Mouse (Mus musculus): Measurements from ENCODE around the gene Pnpo.

DNA sequence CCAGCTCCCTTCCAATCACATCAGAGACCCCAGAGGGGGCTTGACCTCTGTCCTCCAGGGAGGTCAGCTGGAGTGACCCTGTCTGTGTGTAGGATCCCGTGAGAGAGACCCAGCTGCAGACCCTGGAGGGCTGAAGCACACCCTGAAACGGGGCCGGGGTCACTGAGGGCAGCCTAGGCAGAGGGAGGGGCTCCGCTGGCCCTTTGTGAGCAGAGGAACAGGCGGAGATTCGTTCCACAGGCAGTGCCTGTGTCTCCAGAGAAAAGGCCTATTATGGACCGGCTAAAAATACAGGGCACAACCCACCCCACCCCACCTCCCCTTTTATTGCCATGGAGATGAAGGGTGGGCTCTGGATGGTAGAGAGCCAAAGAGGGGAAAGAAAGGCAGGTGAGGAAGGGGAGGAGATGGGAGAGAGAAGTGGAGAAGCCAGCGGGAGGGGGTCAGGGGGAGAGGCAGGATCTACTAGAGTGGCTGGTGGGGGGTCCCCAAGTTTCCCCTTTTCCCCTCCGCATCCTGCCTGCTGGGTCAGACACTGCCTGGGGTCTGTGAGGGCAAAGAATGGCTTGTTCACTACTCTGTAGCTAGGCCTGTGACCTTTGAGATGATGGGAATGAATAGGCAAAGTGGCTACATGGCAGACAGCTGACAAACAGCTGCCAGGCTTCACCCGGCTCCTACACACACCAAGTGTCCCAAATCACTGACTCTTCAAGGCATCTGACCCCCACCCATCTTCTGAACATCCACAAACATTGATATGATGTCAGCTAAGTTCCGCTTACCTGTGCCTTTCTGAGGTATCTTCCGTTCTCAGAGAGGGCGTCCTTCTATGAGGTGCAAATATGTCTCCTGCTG, 44.1 kb downstream of the Pnpo start:
- no peak for TF ChIP-seq CTCF (IDR thresholded peaks at IDR 0.05; ENCODE audit: low read depth, low read length)
- TF ChIP-seq POLR2A (IDR thresholded peaks at IDR 0.05; ENCODE audit: extremely low read depth, insufficient read depth, low read length) = no peak

Measured in liver, adult 2 months (tissue).